Mouse (Mus musculus): ENCODE measurements at regions not wholly inside any gene's neighbourhood (a gene's known extent, or its start where the extent isn't known, plus 50 kb on each side); places are given as distances from the start of the nearest gene placed in this dataset.

DNA sequence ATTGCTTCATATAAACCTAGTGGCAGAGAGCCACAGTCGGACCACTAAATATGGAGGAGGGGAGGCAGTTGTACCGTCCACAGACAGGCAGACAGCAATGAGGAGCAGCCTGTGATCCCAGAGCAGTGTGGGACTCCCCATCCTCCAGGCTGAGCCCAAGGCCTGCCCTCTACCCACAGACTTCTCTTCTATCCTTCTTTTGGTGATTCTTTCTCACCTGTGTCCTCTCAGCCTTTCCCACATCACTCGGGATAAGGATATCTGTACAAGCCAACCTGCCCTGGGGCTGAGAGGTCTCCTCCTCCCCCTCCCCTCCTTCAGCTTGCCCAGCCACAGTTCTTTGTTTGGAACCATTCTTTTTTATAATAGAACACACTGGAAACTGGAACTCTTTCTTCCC is 158.8 kb upstream of the 1700066M21Rik start:
- TF ChIP-seq POLR2A (IDR thresholded peaks at IDR 0.05; ENCODE audit: low read depth, low read length) (no peak), CTCF (IDR thresholded peaks at IDR 0.05; ENCODE audit: extremely low read depth, insufficient read depth, insufficient read length, insufficient replicate concordance) (no peak)

All from spleen, adult 2 months (tissue).